Mouse (Mus musculus) bone marrow, adult 2 months (tissue): ENCODE data around the gene Amh. TPM values are rescaled to one million over a fixed set of nuclear protein-coding genes. Genes with fewer than 3 reads are reported as not detected.
"Not testable (repeated sequence)": the region's sequence is repeated elsewhere in the genome, so short reads cannot be mapped to it uniquely, and the experiment has no call there.

Experiments used
- H3K27ac ChIP-seq: fragments of 200-500 bp; 2 replicates; pipeline ENCODE4 v1.5.1; 2012; ENCODE audit warnings: low read depth, mild to moderate bottlenecking, control low read depth, inconsistent platforms, low read length; ENCODE audit not compliant: control insufficient read depth, poor library complexity, insufficient read depth
- H3K4me1 ChIP-seq: fragments of 200-500 bp; 2 replicates; pipeline ENCODE4 v1.6.1; 2011; ENCODE audit warnings: low read length; ENCODE audit not compliant: control insufficient read depth, insufficient read depth
- H3K4me3 ChIP-seq: fragments of 200-500 bp; replicated peaks from 2 replicates; pipeline ENCODE3; 2011; ENCODE audit warnings: mild to moderate bottlenecking, low read depth, low read length, control low read depth; ENCODE audit not compliant: control insufficient read depth
- CTCF ChIP-seq: fragments of 200-500 bp; IDR thresholded peaks from 2 replicates; pipeline ENCODE4 v1.5.1; 2011; ENCODE audit warnings: low read length, control low read depth; ENCODE audit not compliant: control insufficient read depth, insufficient read depth
- POLR2A ChIP-seq: fragments of 200-500 bp; IDR thresholded peaks from 2 replicates; pipeline ENCODE4 v1.6.1; 2011; ENCODE audit warnings: low read depth, mild to moderate bottlenecking, control low read depth, low read length, borderline replicate concordance; ENCODE audit not compliant: control insufficient read depth
- WGBS: fragments of 180-500 bp; shearing (Covaris S2); methylation state at CpG from one replicate; pipeline ENCODE4 v1.1.7; 2018; 5-methylcytosine and 5-hydroxymethylcytosine counted together
- polyA plus RNA-seq: library from polyadenylated mRNA; stranded (reverse); fragments of >200 nt; gene quantifications from 2 replicates; pipeline ENCODE4 v1.2.4, GENCODE M21; 2011; ENCODE audit warnings: low replicate concordance; ENCODE audit not compliant: missing spikeins, insufficient read depth, insufficient read length

The Amh gene
- polyA plus RNA-seq, 1 experiment = 3.0 TPM

- no peak overlapping the region for H3K4me3 ChIP-seq
- 57% methylated on average over 7 of the region's 7 CpGs for WGBS
- TF ChIP-seq POLR2A (no peak), CTCF (no peak)
- no peak overlapping the region for H3K27ac ChIP-seq
- peaks cover 3% of the 10 kb centered on the region for H3K4me1 ChIP-seq
These were observed 9.8 kb downstream of the Amh start for GRCm38 (mm10) chr10:80814800-80815199.

- 38% methylated on average over 3 of the region's 3 CpGs for WGBS
- not testable (repeated sequence) for H3K27ac ChIP-seq
These were observed 11.3 kb downstream of the Amh start for GRCm38 (mm10) chr10:80816303-80816702.

GRCm38 (mm10) chr10:80817164-80817563 lies 12.1 kb downstream of the Amh start:
- Histone ChIP-seq H3K27ac (no peak overlapping the region), H3K4me1 (peaks cover 3% of the 10 kb centered on the region), H3K4me3 (no peak overlapping the region)
- TF ChIP-seq POLR2A (no peak), CTCF (no peak)
- 77% methylated on average over 2 of the region's 2 CpGs for WGBS

More at GRCm38 (mm10) chr10:80816303-80816702, 11.3 kb downstream of the Amh start:
- H3K4me1 ChIP-seq, H3K4me3 ChIP-seq: not testable (repeated sequence)

GRCm38 (mm10) chr10:80817955-80818354 lies 12.9 kb downstream of the Amh start:
- 82% methylated on average over 7 of the region's 7 CpGs for WGBS
- H3K4me3 ChIP-seq, H3K4me1 ChIP-seq: not testable (repeated sequence)
- H3K27ac ChIP-seq = peak overlapping the region; percentile 78; the same call in 1 of the 2 replicates

GRCm38 (mm10) chr10:80818599-80819281 lies 13.7 kb downstream of the Amh start:
- H3K4me3 ChIP-seq = no peak overlapping the region
- peaks cover 3% of the 10 kb centered on the region for H3K4me1 ChIP-seq
- no peak for TF ChIP-seq CTCF
- no peak for TF ChIP-seq POLR2A
- 59% methylated on average over 6 of the region's 6 CpGs for WGBS
- peak overlapping the region; percentile 78; the same call in 1 of the 2 replicates for H3K27ac ChIP-seq

GRCm38 (mm10) chr10:80819406-80819805 lies 14.4 kb downstream of the Amh start:
- Histone ChIP-seq H3K4me1 (peaks cover 4% of the 10 kb centered on the region), H3K4me3 (no peak overlapping the region)

GRCm38 (mm10) chr10:80821991-80822390 lies 16.9 kb downstream of the Amh start:
- peaks cover 6% of the 10 kb centered on the region for H3K4me1 ChIP-seq
- no peak overlapping the region for H3K4me3 ChIP-seq
- TF ChIP-seq CTCF = 0 out of 2 replicates have a peak, but pooled peaks have one; percentile 35
- no peak for TF ChIP-seq POLR2A
- WGBS = 47% methylated on average over 2 of the region's 2 CpGs
- no peak overlapping the region for H3K27ac ChIP-seq

More at GRCm38 (mm10) chr10:80819406-80819805, 14.4 kb downstream of the Amh start:
- WGBS = 73% methylated on average over 3 of the region's 3 CpGs
- H3K27ac ChIP-seq = peak overlapping the region; percentile 87
- TF ChIP-seq CTCF (no peak), POLR2A (no peak)

- no peak overlapping the region for H3K4me3 ChIP-seq
- WGBS = 67% methylated on average over 5 of the region's 5 CpGs
- TF ChIP-seq CTCF (no peak), POLR2A (no peak)
- H3K27ac ChIP-seq = no peak overlapping the region; the same call in 1 of the 2 replicates
- H3K4me1 ChIP-seq = peaks cover 6% of the 10 kb centered on the region
These were observed 17.5 kb downstream of the Amh start for GRCm38 (mm10) chr10:80822528-80822927.

- H3K27ac ChIP-seq = no peak overlapping the region
- TF ChIP-seq CTCF (no peak), POLR2A (no peak)
- peaks cover 7% of the 10 kb centered on the region for H3K4me1 ChIP-seq
- WGBS = 67% methylated on average over 1 of the region's 1 CpGs
- no peak overlapping the region for H3K4me3 ChIP-seq
These were observed 18.3 kb downstream of the Amh start for GRCm38 (mm10) chr10:80823316-80823715.
